Mouse (Mus musculus): ENCODE measurements at regions not wholly inside any gene's neighbourhood (a gene's known extent, or its start where the extent isn't known, plus 50 kb on each side); places are given as distances from the start of the nearest gene placed in this dataset.

DNA sequence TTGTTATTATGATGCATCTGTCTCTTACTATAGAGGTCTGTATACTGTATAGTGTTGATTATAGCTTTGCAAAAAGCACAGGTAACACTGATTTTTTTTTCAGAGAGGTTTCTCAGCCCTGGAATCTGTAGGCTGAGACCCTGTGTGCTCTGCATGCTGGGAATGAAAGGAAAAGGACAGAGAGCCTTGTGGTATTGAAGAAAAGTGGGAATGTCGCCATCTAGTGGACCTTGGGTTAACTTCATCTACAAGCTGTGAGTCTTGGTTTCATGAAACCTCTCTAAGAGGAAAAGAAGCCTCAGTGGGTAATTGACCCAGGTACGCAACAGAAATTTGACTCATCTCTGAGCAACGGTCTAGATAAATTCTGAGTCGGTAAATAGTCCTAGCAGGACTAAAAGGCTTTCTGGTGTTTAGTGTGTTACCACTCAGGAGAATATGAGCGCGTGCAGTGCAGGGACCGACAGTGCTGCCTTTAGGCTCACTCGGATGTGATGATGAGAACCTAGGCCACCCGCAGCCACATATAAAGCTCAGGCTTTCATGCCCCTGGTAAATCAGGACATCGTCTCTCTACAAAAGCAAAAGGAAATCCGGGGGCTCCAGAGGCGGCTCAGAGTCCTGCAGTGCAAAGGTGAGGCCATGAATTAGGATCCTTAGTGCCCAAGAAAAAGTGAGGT is 75.9 kb upstream of the Nmur2 start:
- TF ChIP-seq MAZ (IDR thresholded peaks at IDR 0.05; ENCODE audit: low read depth, low read length) = no peak
- no peak for TF ChIP-seq KAT2A (IDR thresholded peaks at IDR 0.05; ENCODE audit: insufficient replicate concordance, low read length)
- TF ChIP-seq MAFK (IDR thresholded peaks at IDR 0.05; ENCODE audit: insufficient replicate concordance, low read length) = no peak
- TF ChIP-seq MYC (IDR thresholded peaks at IDR 0.05; ENCODE audit: low read depth, low read length) = no peak
- TF ChIP-seq CTCF (conservative IDR thresholded peaks at IDR 0.05 in 1 of 2, IDR thresholded peaks at IDR 0.05 in 1 of 2; ENCODE audit: low read depth in 2 of 2, low read length in 2 of 2) = peak; percentile 27 to 29; a peak in 2 of 4 replicates
- TF ChIP-seq EP300 (IDR thresholded peaks at IDR 0.05; ENCODE audit: low read length) = no peak
- no peak for TF ChIP-seq POLR2A (IDR thresholded peaks at IDR 0.05; ENCODE audit: low read depth, low read length)
- no peak for TF ChIP-seq BHLHE40 (IDR thresholded peaks at IDR 0.05; ENCODE audit: low read depth, low read length)
- no peak for TF ChIP-seq POLR2AphosphoS2 (IDR thresholded peaks at IDR 0.05; ENCODE audit: low read depth, low read length)
- TF ChIP-seq JUN (IDR thresholded peaks at IDR 0.05; ENCODE audit: insufficient read depth, low read depth, low read length) = no peak
- TF ChIP-seq USF1 (IDR thresholded peaks at IDR 0.05; ENCODE audit: low read depth, low read length) = no peak
- no peak for TF ChIP-seq MXI1 (IDR thresholded peaks at IDR 0.05; ENCODE audit: low read depth, low read length)
